Mouse (Mus musculus): ENCODE results near the gene Tnfrsf13b.

DNA sequence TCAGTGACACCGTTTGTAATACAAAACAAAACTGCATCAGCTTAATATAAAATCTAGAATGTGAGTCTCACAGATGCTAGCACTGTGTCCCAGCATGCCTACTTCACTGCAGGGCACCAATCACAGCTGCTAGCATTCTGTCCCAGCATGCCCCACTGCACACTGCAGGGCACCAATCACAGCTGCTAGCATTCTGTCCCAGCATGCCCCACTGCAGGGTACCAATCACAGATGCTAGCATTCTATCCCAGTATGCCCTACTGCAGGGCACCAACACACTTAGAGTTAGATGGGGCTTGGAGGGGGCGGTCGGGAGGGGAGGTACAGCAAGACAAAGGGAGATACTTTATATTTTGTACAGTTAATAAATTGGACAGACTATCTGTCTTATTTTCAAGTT, 35.4 kb upstream of the Tnfrsf13b start:
- TF ChIP-seq CTCF (conservative IDR thresholded peaks at IDR 0.05; ENCODE audit: low read length) (no peak), NANOG (IDR thresholded peaks at IDR 0.05; ENCODE audit: borderline replicate concordance, low read length) (no peak), POU5F1 (IDR thresholded peaks at IDR 0.05; ENCODE audit: borderline replicate concordance, low read length) (no peak)

All from E14TG2a.4 (cell line).